8 mouse cellular contexts compared by ENCODE assay signal in the genomic region with DNA sequence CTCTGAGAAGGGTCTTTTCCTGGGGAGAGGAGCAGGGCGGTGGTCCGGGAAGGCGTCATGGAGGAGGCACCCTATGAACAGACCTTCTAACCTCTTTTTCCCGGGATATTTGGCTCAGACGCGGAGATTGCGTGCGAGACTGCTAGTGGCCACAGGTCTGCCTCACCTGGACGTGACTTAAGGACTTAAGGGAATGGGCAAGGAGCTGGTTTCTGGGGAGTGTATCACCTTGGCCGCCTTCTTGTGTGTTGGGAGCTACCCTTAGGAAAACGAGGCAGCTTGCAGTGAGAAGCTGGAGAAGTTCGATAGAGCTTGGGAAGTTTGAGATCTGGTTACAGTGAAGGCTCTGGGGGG. TPM values are rescaled to one million over a fixed set of nuclear protein-coding genes. Genes with fewer than 3 reads are reported as not detected.
DNase-seq lines count a peak whose midpoint lies in the region; ATAC-seq lines count a peak whose summit lies in the region.

No protein-coding gene starts in this region.

- DNase-seq in lung, postnatal 14 days: no peak
- no peak for DNase-seq in limb, embryonic 11.5 days (ENCODE audit: low spot score)
- DNase-seq in embryo, embryonic 10 days (ENCODE audit: low spot score): no peak
- no peak for DNase-seq in urinary bladder, adult 2 months (ENCODE audit: low spot score)
- DNase-seq in left cerebral cortex, postnatal 25 days (ENCODE audit: low spot score in 2 of 2): no peak

- H3K27me3 ChIP-seq in lung, embryonic 15.5 days: no peaks in the 10 kb centered on the region
- H3K27me3 ChIP-seq in embryonic facial prominence, embryonic 15.5 days: peaks cover under 1% of the 10 kb centered on the region; the same call in 1 of the 2 replicates
- H3K27me3 ChIP-seq in limb, embryonic 11.5 days (ENCODE audit: control insufficient read depth, insufficient read depth, low read length): no peaks in the 10 kb centered on the region
- no peaks in the 10 kb centered on the region for H3K27me3 ChIP-seq in neural tube, embryonic 14.5 days (ENCODE audit: control insufficient read depth, insufficient read depth, low read length)

- H3K4me1 ChIP-seq in lung, embryonic 15.5 days: peaks cover 44% of the 10 kb centered on the region
- peaks cover 46% of the 10 kb centered on the region for H3K4me1 ChIP-seq in embryonic facial prominence, embryonic 15.5 days
- peaks cover 18% of the 10 kb centered on the region for H3K4me1 ChIP-seq in limb, embryonic 11.5 days (ENCODE audit: control insufficient read depth, insufficient read depth, low read length)
- peaks cover 19% of the 10 kb centered on the region for H3K4me1 ChIP-seq in neural tube, embryonic 14.5 days (ENCODE audit: control insufficient read depth, insufficient read depth, low read length)

- no peaks in the 10 kb centered on the region for H3K9me3 ChIP-seq in lung, embryonic 15.5 days
- H3K9me3 ChIP-seq in embryonic facial prominence, embryonic 15.5 days (replicated peaks): no peaks in the 10 kb centered on the region
- H3K9me3 ChIP-seq in limb, embryonic 11.5 days (ENCODE audit: control insufficient read depth, low read length): no peaks in the 10 kb centered on the region
- H3K9me3 ChIP-seq in neural tube, embryonic 14.5 days (ENCODE audit: control insufficient read depth, low read length): no peaks in the 10 kb centered on the region

- H3K4me3 ChIP-seq in lung, embryonic 15.5 days: peak overlapping the region; percentile 82
- peak overlapping the region; percentile 76 for H3K4me3 ChIP-seq in embryonic facial prominence, embryonic 15.5 days (replicated peaks)
- peak overlapping the region; percentile 80 for H3K4me3 ChIP-seq in limb, embryonic 11.5 days (ENCODE audit: low read depth, low read length)
- H3K4me3 ChIP-seq in neural tube, embryonic 14.5 days (ENCODE audit: low read depth, low read length): peak overlapping the region; percentile 68

- under 1% methylated on average over 12 of the region's 12 CpGs for WGBS in lung, embryonic 15.5 days
- under 1% methylated on average over 12 of the region's 12 CpGs for WGBS in embryonic facial prominence, embryonic 15.5 days
- WGBS in limb, embryonic 11.5 days: 1% methylated on average over 12 of the region's 12 CpGs
- 4% methylated on average over 11 of the region's 12 CpGs for WGBS in neural tube, embryonic 14.5 days

- peak overlapping the region; percentile 99 for H3K27ac ChIP-seq in lung, embryonic 15.5 days
- H3K27ac ChIP-seq in embryonic facial prominence, embryonic 15.5 days (replicated peaks): peak overlapping the region; percentile 92
- H3K27ac ChIP-seq in limb, embryonic 11.5 days (replicated peaks; ENCODE audit: low read depth, low read length): no peak overlapping the region
- no peak overlapping the region for H3K27ac ChIP-seq in neural tube, embryonic 14.5 days (ENCODE audit: low read depth, low read length)

- ATAC-seq in lung, embryonic 15.5 days (ENCODE audit: borderline replicate concordance, extremely low read depth, low FRiP score, low TSS enrichment): no peak
- no peak for ATAC-seq in embryonic facial prominence, embryonic 15.5 days (ENCODE audit: insufficient number of reproducible peaks, low FRiP score, low TSS enrichment, low read depth)
- ATAC-seq in limb, embryonic 11.5 days (ENCODE audit: insufficient number of reproducible peaks, low FRiP score, low TSS enrichment, low read depth): no peak
- ATAC-seq in neural tube, embryonic 14.5 days (ENCODE audit: low read depth): no peak; the same call in 1 of the 2 replicates

- intact Hi-C loops in left cerebral cortex, postnatal 25 days (cut with DNase I): no loop called here

- H3K9ac ChIP-seq in lung, embryonic 15.5 days: peak overlapping the region; percentile 80
- peak overlapping the region; percentile 71 for H3K9ac ChIP-seq in embryonic facial prominence, embryonic 15.5 days
- peak overlapping the region; percentile 92 for H3K9ac ChIP-seq in limb, embryonic 11.5 days (ENCODE audit: low read length)
- H3K9ac ChIP-seq in neural tube, embryonic 14.5 days (replicated peaks; ENCODE audit: low read depth, low read length): peak overlapping the region; percentile 84; the same call in 1 of the 2 replicates

- peaks cover 17% of the 10 kb centered on the region for H3K36me3 ChIP-seq in lung, embryonic 15.5 days
- peaks cover 19% of the 10 kb centered on the region for H3K36me3 ChIP-seq in embryonic facial prominence, embryonic 15.5 days
- peaks cover 17% of the 10 kb centered on the region for H3K36me3 ChIP-seq in limb, embryonic 11.5 days (ENCODE audit: control insufficient read depth, insufficient read depth, low read length)
- peaks cover 8% of the 10 kb centered on the region for H3K36me3 ChIP-seq in neural tube, embryonic 14.5 days (ENCODE audit: control insufficient read depth, insufficient read depth, low read length)

- H3K4me2 ChIP-seq in lung, embryonic 15.5 days: peak overlapping the region; percentile 87
- peak overlapping the region; percentile 90 for H3K4me2 ChIP-seq in embryonic facial prominence, embryonic 15.5 days (replicated peaks)
- peak overlapping the region; percentile 90 for H3K4me2 ChIP-seq in limb, embryonic 11.5 days (ENCODE audit: low read depth, severe bottlenecking)
- H3K4me2 ChIP-seq in neural tube, embryonic 14.5 days (ENCODE audit: low read depth, low read length): peak overlapping the region; percentile 88

RNA-seq across cellular contexts. Expression of gene Tspan4, which starts 0.7 kb away (rescaled TPM):
- 96.9 and 100 TPM in 2 replicates for polyA plus RNA-seq in lung, embryonic 15.5 days (2015; fragmentation: Nextera tagmentation; extraction: Ambion mirVana)
- polyA plus RNA-seq in embryonic facial prominence, embryonic 15.5 days (2015; fragmentation: Nextera tagmentation; extraction: Ambion mirVana): 60.8 and 67.9 TPM in 2 replicates
- 21.2 and 22.3 TPM in 2 replicates for polyA plus RNA-seq in limb, embryonic 11.5 days (2014; fragmentation: Nextera tagmentation; extraction: Ambion mirVana)
- 55.7 and 63.3 TPM in 2 replicates for polyA plus RNA-seq in neural tube, embryonic 14.5 days (2014; fragmentation: Nextera tagmentation; extraction: Ambion mirVana)
- 161 and 196 TPM in 2 replicates for polyA plus RNA-seq in urinary bladder, adult 2 months (2012; rRNA removed)
- total RNA-seq in left cerebral cortex, postnatal 25 days (2021): 10 to 100 TPM; 13.8 to 16.6 TPM

RNA-seq across cellular contexts. Expression of gene Polr2l, which starts 0.8 kb away (rescaled TPM):
- 66.9 and 69.2 TPM in 2 replicates for polyA plus RNA-seq in lung, embryonic 15.5 days (2015; fragmentation: Nextera tagmentation; extraction: Ambion mirVana)
- polyA plus RNA-seq in embryonic facial prominence, embryonic 15.5 days (2015; fragmentation: Nextera tagmentation; extraction: Ambion mirVana): 63.9 and 66.4 TPM in 2 replicates
- polyA plus RNA-seq in limb, embryonic 11.5 days (2014; fragmentation: Nextera tagmentation; extraction: Ambion mirVana): 70.9 and 73.3 TPM in 2 replicates
- 74.0 and 87.3 TPM in 2 replicates for polyA plus RNA-seq in neural tube, embryonic 14.5 days (2014; fragmentation: Nextera tagmentation; extraction: Ambion mirVana)
- 41.8 and 48.1 TPM in 2 replicates for polyA plus RNA-seq in urinary bladder, adult 2 months (2012; rRNA removed)
- total RNA-seq in left cerebral cortex, postnatal 25 days (2021): 10 to 100 TPM; 40.8 to 45.7 TPM

RNA-seq across cellular contexts. Expression of gene Cd151, which starts 8.6 kb away (rescaled TPM):
- polyA plus RNA-seq in lung, embryonic 15.5 days (2015; fragmentation: Nextera tagmentation; extraction: Ambion mirVana): 24.4 and 30.7 TPM in 2 replicates
- 23.9 and 26.5 TPM in 2 replicates for polyA plus RNA-seq in embryonic facial prominence, embryonic 15.5 days (2015; fragmentation: Nextera tagmentation; extraction: Ambion mirVana)
- polyA plus RNA-seq in limb, embryonic 11.5 days (2014; fragmentation: Nextera tagmentation; extraction: Ambion mirVana): 27.2 and 35.7 TPM in 2 replicates
- polyA plus RNA-seq in neural tube, embryonic 14.5 days (2014; fragmentation: Nextera tagmentation; extraction: Ambion mirVana): 43.3 and 49.6 TPM in 2 replicates
- 280 and 288 TPM in 2 replicates for polyA plus RNA-seq in urinary bladder, adult 2 months (2012; rRNA removed)
- total RNA-seq in left cerebral cortex, postnatal 25 days (2021): 10 to 100 TPM; 25.3 to 29.6 TPM

RNA-seq across cellular contexts. Expression of gene Cracr2b, which starts 14.9 kb away (rescaled TPM):
- 35.6 and 40.8 TPM in 2 replicates for polyA plus RNA-seq in lung, embryonic 15.5 days (2015; fragmentation: Nextera tagmentation; extraction: Ambion mirVana)
- 21.6 and 26.9 TPM in 2 replicates for polyA plus RNA-seq in embryonic facial prominence, embryonic 15.5 days (2015; fragmentation: Nextera tagmentation; extraction: Ambion mirVana)
- polyA plus RNA-seq in limb, embryonic 11.5 days (2014; fragmentation: Nextera tagmentation; extraction: Ambion mirVana): 5.3 and 6.8 TPM in 2 replicates
- 3.6 and 6.6 TPM in 2 replicates for polyA plus RNA-seq in neural tube, embryonic 14.5 days (2014; fragmentation: Nextera tagmentation; extraction: Ambion mirVana)
- 24.0 and 25.8 TPM in 2 replicates for polyA plus RNA-seq in urinary bladder, adult 2 months (2012; rRNA removed)
- 1 to 10 TPM; 2.5 to 4.1 TPM for total RNA-seq in left cerebral cortex, postnatal 25 days (2021)

RNA-seq across cellular contexts. Expression of gene Pnpla2, which starts 20.8 kb away (rescaled TPM):
- 35.9 and 41.6 TPM in 2 replicates for polyA plus RNA-seq in lung, embryonic 15.5 days (2015; fragmentation: Nextera tagmentation; extraction: Ambion mirVana)
- 22.2 and 27.9 TPM in 2 replicates for polyA plus RNA-seq in embryonic facial prominence, embryonic 15.5 days (2015; fragmentation: Nextera tagmentation; extraction: Ambion mirVana)
- 11.3 and 12.5 TPM in 2 replicates for polyA plus RNA-seq in limb, embryonic 11.5 days (2014; fragmentation: Nextera tagmentation; extraction: Ambion mirVana)
- 14.0 and 14.7 TPM in 2 replicates for polyA plus RNA-seq in neural tube, embryonic 14.5 days (2014; fragmentation: Nextera tagmentation; extraction: Ambion mirVana)
- polyA plus RNA-seq in urinary bladder, adult 2 months (2012; rRNA removed): 108 and 133 TPM in 2 replicates
- total RNA-seq in left cerebral cortex, postnatal 25 days (2021): 10 to 100 TPM; 21.4 to 28.6 TPM

Comparison
In these comparisons a context has a peak if more than half of its experiments do, and no peak if none do; other contexts are left out.
1. H3K27ac ChIP-seq: peak in lung, embryonic 15.5 days (single experiment) and embryonic facial prominence, embryonic 15.5 days (single experiment); none in limb, embryonic 11.5 days (single experiment) and neural tube, embryonic 14.5 days (single experiment).
2. Peak in every context shown above with its lines, with median percentiles within 50 percentile points of each other: H3K4me2 ChIP-seq, H3K4me3 ChIP-seq and H3K9ac ChIP-seq.